ENCODE assay signal across 12 mouse cellular contexts in the genomic region with DNA sequence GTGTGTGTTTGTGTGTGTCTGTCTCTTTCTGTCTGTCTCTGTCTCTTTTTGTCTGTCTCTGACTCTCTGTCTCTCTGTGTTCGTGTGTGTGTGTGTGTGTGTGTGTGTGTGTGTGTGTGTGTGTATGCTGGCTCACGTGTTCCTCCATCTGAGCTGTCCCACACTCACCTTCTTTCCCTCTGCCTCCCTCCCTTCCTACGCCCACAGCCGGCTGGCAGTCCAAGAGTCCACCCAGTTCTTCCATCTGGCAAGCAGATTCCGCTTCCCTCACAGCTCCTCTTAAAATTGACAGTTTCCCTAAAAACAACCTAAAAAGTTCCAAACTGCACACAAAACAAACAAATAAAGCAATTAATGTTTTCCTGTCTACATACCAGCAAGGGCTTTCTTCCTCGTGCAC. TPM values are rescaled to one million over a fixed set of nuclear protein-coding genes. Genes with fewer than 3 reads are reported as not detected.
DNase-seq lines count a peak whose midpoint lies in the region; TF ChIP-seq lines count a peak whose summit lies in the region.
"Had no signal": no experiment of that assay in that cellular context is flagged by ENCODE, and none has a peak within 500 bp of the region (broad histone marks: within the 10 kb centered on the region; RNA-seq: fewer than 3 reads in every experiment).

No protein-coding gene starts in this region.

- no peak for TF ChIP-seq CTCF in lung, adult 2 months (IDR thresholded peaks at IDR 0.05; ENCODE audit: insufficient read depth, low read length)

- H3K4me1 ChIP-seq in lung, adult 2 months (ENCODE audit: control insufficient read depth, insufficient read depth, low read length), result no peaks in the 10 kb centered on the region
- H3K4me1 ChIP-seq: limb, embryonic 12.5 days; midbrain, embryonic 13.5 days; neural tube, embryonic 12.5 days had no signal

- TF ChIP-seq POLR2A in lung, adult 2 months (IDR thresholded peaks at IDR 0.05; ENCODE audit: borderline replicate concordance, extremely low read depth, low read depth, low read length), result no peak

- peak; percentile 35 to 47 for DNase-seq in cerebellum, postnatal 10 days
- DNase-seq in cerebellum, adult 11 months, result no peak
- peak; percentile 37 for DNase-seq in kidney, postnatal 14 days
- peak; percentile 51 to 58 for DNase-seq in layer of hippocampus, postnatal 36 days
- peak; percentile 62 for DNase-seq in right cerebral cortex, postnatal 14 days
- DNase-seq in ovary, postnatal 10 days (ENCODE audit: low spot score), result no peak
- no peak for DNase-seq in lung, adult 2 months
- no peak for DNase-seq in adrenal gland, postnatal 10 days
- DNase-seq: thymus, adult 18-20 months had no signal

- no peak overlapping the region for H3K4me3 ChIP-seq in lung, adult 2 months (replicated peaks; ENCODE audit: extremely low read depth, low read depth, low read length)
- H3K4me3 ChIP-seq: limb, embryonic 12.5 days; midbrain, embryonic 13.5 days; neural tube, embryonic 12.5 days had no signal

- WGBS in lung, adult 2 months, result 41% methylated on average over 6 of the region's 6 CpGs

RNA-seq across cellular contexts. Expression of gene Serpinb8, which starts 55.3 kb away (rescaled TPM):
- total RNA-seq in layer of hippocampus, postnatal 36 days (2021), result 1 to 10 TPM; 1.8 to 2.7 TPM
- 2.1 and 5.2 TPM in 2 replicates for polyA plus RNA-seq in lung, adult 2 months (2012; rRNA removed)
- 1 to 10 TPM; 3.4 to 4.1 TPM for total RNA-seq in adrenal gland, postnatal 10 days (2021)

Comparison
In these comparisons a context has a peak if more than half of its experiments do, and no peak if none do; other contexts are left out.
1. DNase-seq: peak in cerebellum, postnatal 10 days (2 of 2), kidney, postnatal 14 days (single experiment), layer of hippocampus, postnatal 36 days (2 of 2) and right cerebral cortex, postnatal 14 days (single experiment); none in cerebellum, adult 11 months (single experiment), ovary, postnatal 10 days (single experiment), lung, adult 2 months (single experiment) and adrenal gland, postnatal 10 days (single experiment).